Mouse (Mus musculus): ENCODE measurements around the gene Disp3.

Disp3 gene

GRCm38 (mm10) chr4:148287476-148288054 lies at the start of gene Disp3:
Gene Disp3, minus strand, starts transcription at chr4:148287965.
- no peak for DNase-seq (ENCODE audit: low spot score)

GRCm38 (mm10) chr4:148330269-148330668 lies 42.5 kb upstream of the Disp3 start:
- DNase-seq (ENCODE audit: low spot score): no peak

- DNase-seq (ENCODE audit: low spot score): no peak
These were observed 41.7 kb upstream of the Disp3 start for GRCm38 (mm10) chr4:148329431-148329830.

- DNase-seq (ENCODE audit: low spot score): no peak
These were observed 40.5 kb upstream of the Disp3 start for GRCm38 (mm10) chr4:148328237-148328636.

- no peak for DNase-seq (ENCODE audit: low spot score)
These were observed 39.7 kb upstream of the Disp3 start for GRCm38 (mm10) chr4:148327266-148327997.

- DNase-seq (ENCODE audit: low spot score): no peak
These were observed 39.0 kb upstream of the Disp3 start for GRCm38 (mm10) chr4:148326791-148327190.

GRCm38 (mm10) chr4:148325951-148326350 lies 38.2 kb upstream of the Disp3 start:
- DNase-seq (ENCODE audit: low spot score): no peak

- DNase-seq (ENCODE audit: low spot score): no peak
These were observed 37.3 kb upstream of the Disp3 start for GRCm38 (mm10) chr4:148325057-148325456.

GRCm38 (mm10) chr4:148322152-148322551 lies 34.4 kb upstream of the Disp3 start:
- DNase-seq (ENCODE audit: low spot score): no peak

GRCm38 (mm10) chr4:148319366-148319765 lies 31.6 kb upstream of the Disp3 start:
- no peak for DNase-seq (ENCODE audit: low spot score)

GRCm38 (mm10) chr4:148315377-148316175 lies 27.8 kb upstream of the Disp3 start:
- no peak for DNase-seq (ENCODE audit: low spot score)

- DNase-seq (ENCODE audit: low spot score): no peak
These were observed 26.6 kb upstream of the Disp3 start for GRCm38 (mm10) chr4:148314396-148314795.

GRCm38 (mm10) chr4:148313601-148314000 lies 25.8 kb upstream of the Disp3 start:
- no peak for DNase-seq (ENCODE audit: low spot score)

GRCm38 (mm10) chr4:148312296-148313116 lies 24.7 kb upstream of the Disp3 start:
- no peak for DNase-seq (ENCODE audit: low spot score)

- DNase-seq (ENCODE audit: low spot score): no peak
These were observed 23.1 kb upstream of the Disp3 start for GRCm38 (mm10) chr4:148310845-148311244.

GRCm38 (mm10) chr4:148310126-148310525 lies 22.4 kb upstream of the Disp3 start:
- DNase-seq (ENCODE audit: low spot score): no peak

- DNase-seq (ENCODE audit: low spot score): no peak
These were observed 18.8 kb upstream of the Disp3 start for GRCm38 (mm10) chr4:148306406-148307083.

- no peak for DNase-seq (ENCODE audit: low spot score)
These were observed 11.0 kb upstream of the Disp3 start for GRCm38 (mm10) chr4:148298720-148299119.

- DNase-seq (ENCODE audit: low spot score): no peak
These were observed 9.9 kb upstream of the Disp3 start for GRCm38 (mm10) chr4:148297640-148298039.

GRCm38 (mm10) chr4:148293319-148293718 lies 5.6 kb upstream of the Disp3 start:
- peak; percentile 19 for DNase-seq (ENCODE audit: low spot score)

GRCm38 (mm10) chr4:148291849-148292248 lies 4.1 kb upstream of the Disp3 start:
- no peak for DNase-seq (ENCODE audit: low spot score)
